Mouse (Mus musculus) midbrain, embryonic 11.5 days (tissue): ENCODE measurements around the gene Sec22b. TPM values are rescaled to one million over a fixed set of nuclear protein-coding genes. Genes with fewer than 3 reads are reported as not detected.

Experiments
- polyA plus RNA-seq: library from polyadenylated mRNA; unstranded; fragments of >200 nt; fragmentation: Nextera tagmentation; extraction: Ambion mirVana; gene quantifications from 2 replicates; pipeline ENCODE4 v1.2.1, GENCODE M21; 2014

Gene Sec22b
- polyA plus RNA-seq, 1 experiment from 2014 or later = 122 TPM

Other genes with a start within 250 kb of the Sec22b start
- gene Prkab2, start 243.0 kb upstream of the Sec22b start, polyA plus RNA-seq = 6.4 and 6.9 TPM in 2 replicates
- gene Gm17651, start 226.5 kb upstream of the Sec22b start, polyA plus RNA-seq = not detected in 2 replicates
- gene Pde4dip, start 12.5 kb upstream of the Sec22b start, polyA plus RNA-seq = 27.6 and 29.1 TPM in 2 replicates
- 17.0 and 17.6 TPM in 2 replicates for gene Notch2, start 112.3 kb downstream of the Sec22b start, polyA plus RNA-seq